Mouse (Mus musculus) mouse embryonic stem cell (cell line): Measurements from ENCODE around the gene Crygs.
"Not testable (repeated sequence)": the region's sequence is repeated elsewhere in the genome, so short reads cannot be mapped to it uniquely, and the experiment has no call there.

Experiments used
- in situ Hi-C, 2 experiments: fragments of 300-500 bp; cut with MboI; formaldehyde crosslinking; loops; 1 replicate in 1 of 2; 3 replicates in 1 of 2; pipeline ENCODE4 v1.14.3; 2019 to 2020; ENCODE audit warnings: low sequenced_read_pairs in 2 of 2, low pct_unique_long_range_greater_than_20kb in 1 of 2, mixed read lengths in 1 of 2; ENCODE audit not compliant: unreplicated experiment in 1 of 2

The Crygs gene

GRCm38 (mm10) chr16:22797521-22797920 lies 13.9 kb downstream of the Crygs start:
- in situ Hi-C loops = no loop called here

DNA sequence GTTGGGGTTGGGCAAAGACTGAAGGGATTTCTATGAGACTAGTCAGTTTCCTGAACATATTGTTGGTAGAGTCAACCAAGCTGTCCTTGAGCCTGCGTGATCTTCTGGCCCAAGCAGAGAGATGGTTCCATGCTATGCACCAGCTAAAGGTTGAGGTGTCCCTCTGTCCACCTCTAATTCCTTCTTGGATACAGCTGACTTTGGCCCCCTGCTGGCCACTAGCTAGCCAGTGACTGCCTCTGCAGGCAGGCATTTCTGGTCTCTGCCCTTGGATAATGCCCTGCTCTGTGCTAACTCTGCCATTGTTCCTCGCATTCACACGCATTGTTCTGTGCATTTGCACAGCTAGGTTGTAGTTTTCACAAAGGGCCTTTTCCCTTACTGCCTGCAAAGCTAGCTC lies 15.9 kb downstream of the Crygs start:
- in situ Hi-C loops = no loop called here

DNA sequence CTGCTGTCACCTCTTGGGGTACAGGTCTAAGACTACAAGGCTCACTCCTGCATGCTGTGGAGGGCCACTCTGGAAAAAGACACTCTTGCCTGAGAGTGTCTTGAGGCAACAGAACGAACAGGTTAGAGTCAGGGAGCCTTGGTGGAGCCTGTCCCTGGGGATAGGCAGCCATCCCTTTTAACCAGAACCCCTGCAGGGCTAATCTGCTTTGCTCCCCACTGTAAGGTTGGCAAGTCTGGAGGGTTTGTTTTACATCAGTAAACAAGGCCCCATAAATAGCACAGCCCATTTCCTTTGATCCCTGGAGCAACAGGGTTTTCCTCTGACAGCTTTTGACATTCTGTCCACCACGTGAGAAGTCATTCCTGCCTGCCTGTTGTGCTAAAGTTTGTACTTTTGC lies 20.1 kb downstream of the Crygs start:
- in situ Hi-C loops = no loop called here

DNA sequence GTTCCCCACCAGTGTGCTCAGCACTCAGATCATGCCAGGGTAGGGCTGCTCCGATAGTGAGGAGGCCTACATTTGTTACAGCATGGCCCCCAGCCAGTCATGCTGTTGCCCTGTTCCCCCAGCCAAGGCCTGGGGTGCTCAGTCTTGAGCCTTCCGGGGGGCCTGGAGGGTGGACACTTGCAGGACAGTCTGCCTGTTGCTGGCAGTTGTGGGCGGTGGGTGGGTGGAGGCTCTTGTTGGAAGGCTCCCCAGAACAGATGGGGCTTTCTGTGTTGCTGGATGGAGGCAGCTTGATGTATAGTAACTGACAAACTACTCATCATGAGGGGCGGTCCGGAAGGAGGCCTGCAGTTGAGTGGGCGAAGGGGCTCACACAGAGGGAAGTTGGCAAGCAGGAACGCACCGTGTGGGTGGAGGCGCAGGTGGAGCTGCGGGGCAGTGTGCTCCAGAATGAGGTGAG lies 21.4 kb downstream of the Crygs start:
- in situ Hi-C loops = no loop called here

- in situ Hi-C loops = no loop called here
These were observed 28.7 kb downstream of the Crygs start for GRCm38 (mm10) chr16:22782686-22783085.

DNA sequence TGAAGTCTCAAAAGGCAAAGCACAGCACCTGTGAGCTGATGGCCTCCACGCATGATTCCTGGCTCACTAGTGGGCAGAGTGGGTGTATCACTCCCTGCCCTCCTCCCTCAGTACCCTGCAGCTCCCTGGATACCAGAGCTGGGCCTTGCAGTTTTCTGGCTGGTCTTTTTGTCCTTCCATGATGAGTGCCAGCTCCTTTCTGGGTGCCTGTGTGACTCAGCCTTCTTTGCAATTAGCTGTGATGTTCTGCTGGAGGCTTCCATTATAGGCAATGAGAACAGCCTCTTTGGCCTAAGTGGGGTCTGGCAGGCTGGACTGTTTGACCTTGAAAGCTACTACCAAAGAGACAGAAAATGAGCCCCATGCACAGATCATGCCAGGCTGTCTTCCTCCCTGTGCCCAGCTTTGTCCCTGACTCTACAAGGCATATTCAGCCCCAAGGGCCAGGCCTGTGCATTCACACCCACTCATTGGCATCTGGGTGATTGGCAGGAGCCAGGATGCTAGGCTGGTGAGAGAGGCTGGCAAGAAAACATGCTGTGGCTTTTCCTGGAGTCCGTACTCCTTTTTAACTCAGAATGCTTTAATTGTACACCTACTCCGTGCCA lies 32.0 kb downstream of the Crygs start:
- in situ Hi-C loops = no loop called here

DNA sequence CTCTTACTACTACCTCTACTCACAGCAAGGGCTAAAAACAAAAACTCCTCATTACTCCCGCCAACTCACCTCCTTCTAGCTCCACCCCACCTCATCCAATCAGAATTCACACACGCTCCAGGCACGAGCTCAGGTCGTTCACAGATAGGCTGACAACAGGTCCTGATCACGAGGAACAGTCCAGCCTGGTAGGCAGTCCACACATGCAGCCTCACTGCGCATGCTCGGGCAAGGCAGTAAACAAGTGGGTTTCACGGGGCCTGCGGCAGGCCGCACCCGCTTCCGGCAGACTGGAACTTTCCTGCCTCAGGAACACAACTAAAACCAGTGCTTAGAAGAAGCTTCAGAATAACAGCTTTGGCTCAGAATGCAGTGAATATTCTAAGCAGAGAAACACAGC lies 33.1 kb downstream of the Crygs start:
- in situ Hi-C loops = not testable (repeated sequence)

DNA sequence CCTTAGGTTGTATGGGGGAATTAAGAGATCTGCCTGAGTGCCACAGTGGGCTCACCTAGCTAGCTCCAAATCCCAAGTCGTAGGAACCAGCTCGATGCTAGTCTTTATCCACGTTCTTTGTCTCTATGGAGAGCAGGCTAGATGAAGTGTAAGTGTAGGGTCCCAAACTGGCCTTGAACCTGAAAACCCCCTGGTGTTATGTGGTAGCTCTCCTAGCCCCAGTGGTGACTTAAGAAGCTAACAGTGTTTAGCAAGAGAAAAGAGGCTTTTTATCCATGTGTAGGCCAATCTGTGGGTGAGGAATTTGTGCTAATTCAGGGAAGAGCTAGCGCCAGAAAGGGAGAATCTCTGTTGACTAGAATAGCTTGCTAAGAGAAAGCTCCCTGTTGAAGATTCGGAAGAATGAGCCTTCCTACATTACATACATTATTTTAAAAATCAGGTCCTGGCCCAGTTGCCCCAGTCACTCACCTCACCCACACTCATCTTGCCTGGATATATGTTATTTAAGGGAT lies 35.8 kb downstream of the Crygs start:
- in situ Hi-C loops = no loop called here

DNA sequence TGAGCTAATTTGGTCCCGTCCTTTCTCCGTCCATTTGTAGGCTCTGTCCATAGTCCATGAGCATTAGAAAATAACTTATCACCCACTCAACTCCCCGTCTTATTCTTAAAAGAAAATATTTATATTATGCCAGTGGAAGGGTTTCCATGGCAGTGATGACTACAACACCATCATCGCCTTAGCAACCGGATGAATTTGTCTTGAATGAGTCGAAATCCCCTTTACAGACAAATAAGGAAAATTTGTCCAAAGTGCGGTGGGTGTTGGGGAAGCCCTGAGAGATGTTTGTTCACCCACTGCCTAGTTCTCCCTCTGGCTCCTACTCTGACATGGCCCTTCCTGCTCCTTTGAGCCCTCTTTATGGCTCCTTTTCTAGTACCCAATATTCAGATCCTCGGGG lies 42.7 kb downstream of the Crygs start:
- in situ Hi-C loops = no loop called here

DNA sequence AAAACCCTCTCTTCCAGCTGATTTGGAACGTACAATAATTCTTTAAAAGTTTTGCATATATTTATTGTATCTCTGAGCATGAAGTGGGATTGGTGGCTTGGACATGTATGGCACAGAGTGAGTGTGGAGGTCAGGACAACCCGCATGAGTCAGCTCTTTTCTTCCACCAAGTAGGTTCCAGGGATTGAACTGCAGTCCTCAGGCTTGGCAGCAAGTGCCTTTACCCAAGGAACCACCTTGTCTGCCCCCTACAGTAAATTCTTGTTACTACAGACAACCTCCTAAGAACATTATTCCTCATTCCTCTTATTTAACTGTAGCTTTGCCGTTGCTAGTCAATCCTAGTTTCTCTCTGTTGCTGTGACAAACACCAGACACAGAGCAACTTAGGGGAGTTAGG lies 44.0 kb downstream of the Crygs start:
- in situ Hi-C loops = no loop called here

DNA sequence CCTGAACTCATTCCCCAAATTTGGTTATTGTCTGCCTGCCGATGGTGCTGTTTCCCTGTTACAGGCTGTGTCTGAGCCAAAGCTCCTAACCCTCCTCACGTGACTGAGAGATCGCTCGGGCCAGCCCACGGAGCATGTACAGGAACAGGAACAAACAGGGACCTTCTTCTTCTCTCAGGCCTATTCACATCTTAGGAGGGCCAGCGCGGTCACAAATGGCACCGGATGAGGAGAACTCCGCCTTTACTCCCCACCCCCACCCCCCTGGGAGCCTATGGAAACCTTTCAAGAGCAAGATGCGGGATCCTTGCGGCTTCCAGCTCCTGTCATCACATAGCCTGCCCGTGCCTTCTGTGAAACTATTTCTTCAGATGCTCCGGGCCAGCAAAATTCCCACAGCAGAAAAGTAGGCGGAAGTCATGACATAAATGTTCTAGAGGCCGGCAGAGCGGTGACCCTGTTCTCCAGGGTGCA lies 44.6 kb downstream of the Crygs start:
- in situ Hi-C loops = no loop called here

DNA sequence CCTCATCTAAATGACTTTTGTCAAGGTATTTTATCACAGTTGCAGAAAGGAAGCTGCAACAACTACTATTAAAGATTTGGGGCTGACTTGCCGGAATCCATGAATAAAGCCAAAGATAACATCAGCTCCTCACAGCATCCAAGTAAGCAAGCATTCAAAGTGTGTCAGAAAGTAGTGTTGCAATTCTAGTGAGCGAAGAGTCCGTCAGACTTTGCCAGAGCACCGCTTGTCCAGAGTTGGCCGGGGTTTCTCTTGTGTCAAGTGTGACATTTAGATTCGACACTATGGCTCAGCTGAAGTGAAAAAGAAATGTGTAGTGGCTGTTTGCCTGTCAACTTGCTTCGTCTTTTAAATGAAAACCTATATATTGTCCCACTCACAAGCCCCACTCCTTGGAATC lies 45.8 kb downstream of the Crygs start:
- in situ Hi-C loops = no loop called here
